Mouse (Mus musculus) ES-CJ7 (cell line): ENCODE results near the gene Trim67.

Experiments
- DNase-seq: peaks from one replicate; pipeline ENCODE4 v3.0.0; 2011; ENCODE audit warnings: low read depth, low spot score

The Trim67 gene

DNA sequence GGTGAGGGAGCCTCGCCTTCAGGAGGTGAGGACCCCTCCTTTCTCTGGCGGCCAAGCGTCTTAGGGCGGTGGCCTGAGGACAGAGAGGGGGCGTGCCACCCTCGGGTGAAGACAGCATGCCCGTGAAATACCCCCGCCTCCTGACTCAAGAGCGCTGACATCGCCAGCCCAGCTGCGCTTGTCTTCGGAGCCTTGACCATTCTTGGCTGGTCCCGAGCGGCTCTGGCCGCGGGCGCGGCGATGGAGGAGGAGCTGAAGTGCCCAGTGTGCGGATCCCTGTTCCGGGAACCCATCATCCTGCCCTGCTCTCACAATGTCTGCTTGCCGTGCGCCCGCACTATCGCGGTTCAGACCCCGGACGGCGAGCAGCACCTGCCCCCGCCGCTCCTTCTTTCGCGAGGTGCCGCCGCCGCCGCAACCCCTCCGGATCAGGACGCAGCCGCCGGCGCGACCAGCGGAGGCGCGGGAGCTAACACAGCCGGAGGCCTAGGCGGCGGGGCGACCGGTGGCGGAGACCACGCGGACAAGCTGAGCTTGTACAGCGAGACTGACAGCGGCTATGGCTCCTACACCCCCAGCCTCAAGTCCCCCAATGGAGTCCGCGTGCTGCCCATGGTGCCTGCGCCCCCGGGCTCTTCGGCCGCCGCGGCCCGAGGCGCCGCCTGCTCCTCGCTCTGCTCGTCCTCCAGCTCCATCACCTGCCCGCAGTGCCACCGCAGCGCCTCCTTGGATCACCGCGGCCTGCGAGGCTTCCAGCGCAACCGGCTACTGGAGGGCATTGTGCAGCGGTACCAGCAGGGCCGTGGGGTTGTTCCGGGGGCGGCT, 981 bp downstream of the Trim67 start:
- DNase-seq, result peak; percentile 32

- DNase-seq, result peak; percentile 82
These were observed 1.5 kb downstream of the Trim67 start for GRCm38 (mm10) chr8:124794486-124794780.

GRCm38 (mm10) chr8:124795781-124796488, 3.0 kb downstream of the Trim67 start:
- no peak for DNase-seq

GRCm38 (mm10) chr8:124800542-124800941, 7.7 kb downstream of the Trim67 start:
- DNase-seq, result no peak

DNA sequence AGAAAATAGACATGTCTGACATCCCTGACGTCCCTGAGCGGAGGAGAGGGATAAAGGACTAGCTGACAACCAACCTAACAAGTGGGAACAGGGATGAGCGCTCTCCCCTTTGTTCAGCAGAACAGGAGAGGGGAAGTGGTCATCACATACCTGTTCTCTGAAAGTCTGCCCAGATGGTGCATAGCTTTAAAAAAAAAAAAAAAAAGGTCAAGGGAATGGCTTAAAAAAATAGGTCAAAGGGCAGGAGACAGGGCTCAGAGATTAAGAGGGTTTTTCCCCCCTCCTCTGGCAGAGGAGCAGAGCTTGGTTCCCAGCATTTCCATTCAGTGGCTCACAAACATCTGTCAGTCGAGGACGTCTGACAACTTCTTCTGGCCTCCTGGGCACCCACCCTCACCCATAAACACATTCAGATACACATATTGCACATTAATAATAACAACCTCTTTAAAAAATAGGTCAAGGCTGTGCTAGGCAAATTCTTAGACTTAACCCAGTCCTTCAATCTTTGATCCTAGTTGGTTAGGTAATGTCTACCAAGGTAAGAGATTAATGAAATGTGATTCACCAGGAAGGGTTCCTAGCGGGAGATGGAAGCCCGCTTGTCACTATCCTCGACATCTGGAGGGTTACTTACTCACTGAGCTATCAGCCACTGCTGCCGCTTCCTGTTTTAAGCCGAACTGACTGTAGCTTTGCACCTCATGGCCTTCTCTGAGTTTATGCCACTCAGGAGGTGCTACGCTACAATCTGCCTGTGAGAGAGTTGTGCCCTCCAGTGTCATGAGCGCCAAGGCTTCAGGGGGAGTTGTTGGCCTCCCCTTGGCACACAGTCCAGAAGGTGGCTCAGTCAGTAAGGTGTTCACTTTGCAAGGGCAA, 11.2 kb downstream of the Trim67 start:
- no peak for DNase-seq

GRCm38 (mm10) chr8:124805990-124806389, 13.1 kb downstream of the Trim67 start:
- no peak for DNase-seq

DNA sequence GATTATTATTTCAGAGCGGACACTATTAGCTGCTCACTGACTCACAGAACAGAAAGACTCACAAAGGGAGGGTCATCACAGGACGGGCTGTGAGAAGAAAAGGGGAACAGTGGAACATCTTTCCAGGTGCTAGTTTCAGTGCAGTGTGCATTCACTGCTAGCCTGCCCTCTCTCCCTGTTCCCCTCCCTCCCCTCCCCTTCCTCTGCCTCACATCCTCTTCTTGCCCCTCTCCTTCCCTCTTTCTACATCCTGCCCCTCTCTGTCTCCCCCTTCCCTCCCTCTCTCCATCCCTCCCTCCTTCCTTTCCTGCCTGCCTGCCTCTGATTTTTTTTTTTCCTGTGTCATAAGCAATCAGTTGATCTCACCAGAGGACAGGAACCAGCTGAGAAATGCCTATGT, 16.5 kb downstream of the Trim67 start:
- DNase-seq, result no peak

DNA sequence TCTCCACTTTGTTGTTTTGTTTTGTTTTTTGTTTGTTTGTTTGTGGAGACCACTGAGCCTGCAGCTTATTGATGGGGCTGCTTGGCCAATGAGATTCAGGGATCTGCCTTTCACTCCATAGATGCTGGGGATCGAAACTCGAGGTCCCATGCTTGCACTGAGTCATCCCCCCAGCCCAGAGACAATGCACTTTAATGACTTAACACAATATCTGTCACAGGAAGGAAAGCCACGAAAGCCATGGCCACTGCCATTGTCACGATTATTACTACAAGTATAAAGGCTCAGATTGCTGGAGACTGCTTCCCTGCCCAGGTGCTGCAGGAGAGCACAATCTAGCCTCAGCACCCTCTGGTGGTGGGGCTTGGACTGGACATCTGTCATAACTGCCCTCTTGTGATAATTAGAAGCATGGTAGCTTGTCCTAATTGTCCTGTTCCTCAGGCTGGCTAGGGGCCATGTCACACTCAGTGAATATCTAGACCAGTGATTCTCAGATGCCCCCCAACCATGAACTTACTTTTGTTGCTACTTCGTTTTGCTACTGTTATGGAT, 17.2 kb downstream of the Trim67 start:
- no peak for DNase-seq

- no peak for DNase-seq
These were observed 17.9 kb downstream of the Trim67 start for GRCm38 (mm10) chr8:124810689-124811394.

- DNase-seq, result no peak
These were observed 20.4 kb downstream of the Trim67 start for GRCm38 (mm10) chr8:124813326-124813725.

- no peak for DNase-seq
These were observed 23.0 kb downstream of the Trim67 start for GRCm38 (mm10) chr8:124815870-124816269.

DNA sequence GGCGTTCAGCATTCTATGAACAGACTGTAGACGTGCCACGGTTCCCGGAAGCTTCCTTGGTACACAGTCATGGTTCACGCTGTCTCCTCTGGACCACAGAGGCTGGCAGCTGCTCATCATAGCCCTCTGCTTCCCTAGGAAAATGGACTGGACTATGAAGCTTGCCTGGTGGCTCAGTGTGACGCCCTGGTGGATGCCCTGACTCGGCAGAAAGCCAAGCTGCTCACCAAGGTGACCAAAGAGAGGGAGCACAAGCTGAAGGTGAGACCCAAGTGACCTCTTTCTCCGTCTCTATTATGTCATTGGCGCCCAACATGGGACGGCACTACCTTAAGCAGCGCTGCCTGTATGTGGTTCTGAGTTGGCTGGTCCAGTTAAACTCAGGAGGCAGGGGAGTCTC, 24.0 kb downstream of the Trim67 start:
- DNase-seq, result no peak

GRCm38 (mm10) chr8:124817361-124817760, 24.5 kb downstream of the Trim67 start:
- no peak for DNase-seq

GRCm38 (mm10) chr8:124819612-124820115, 26.8 kb downstream of the Trim67 start:
- DNase-seq, result no peak

DNA sequence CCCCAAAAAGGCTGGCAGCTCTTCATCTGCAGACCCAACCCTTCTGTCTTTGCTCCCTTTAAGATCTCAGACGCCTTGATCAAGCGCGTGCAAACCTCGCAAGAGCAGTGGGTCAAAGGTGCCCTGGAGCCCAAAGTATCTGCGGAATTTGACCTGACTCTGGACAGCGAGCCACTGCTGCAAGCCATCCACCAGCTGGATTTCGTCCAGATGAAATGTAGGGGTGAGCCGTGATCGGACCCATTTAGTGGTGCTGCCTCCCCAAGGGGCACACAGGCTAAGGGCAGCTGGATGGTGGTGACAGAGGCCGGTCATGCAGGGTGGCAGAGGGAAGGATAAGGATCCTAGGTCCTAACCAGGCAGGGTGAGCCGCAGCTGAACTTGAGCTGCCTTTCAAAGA, 27.2 kb downstream of the Trim67 start:
- no peak for DNase-seq

DNA sequence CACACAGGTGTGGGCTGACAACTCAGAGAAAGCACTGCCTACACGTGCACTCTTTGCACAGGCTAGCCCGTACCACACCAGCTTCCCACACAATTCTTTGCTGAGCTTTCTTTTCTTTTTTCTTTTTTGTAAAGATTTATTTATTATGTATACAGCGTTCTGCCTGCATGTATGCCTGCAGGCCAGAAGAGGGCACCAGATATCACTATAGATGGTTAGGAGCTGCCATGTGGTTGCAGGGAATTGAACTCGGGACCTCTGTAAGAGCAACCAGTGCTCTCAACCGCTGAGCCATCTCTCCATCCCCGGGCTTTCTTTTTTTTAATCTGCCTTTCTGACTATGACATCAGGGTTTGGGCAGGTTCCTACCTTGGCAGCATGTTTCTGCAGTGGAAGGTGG, 30.6 kb downstream of the Trim67 start:
- no peak for DNase-seq

GRCm38 (mm10) chr8:124826658-124827057, 33.8 kb downstream of the Trim67 start:
- DNase-seq, result no peak

DNA sequence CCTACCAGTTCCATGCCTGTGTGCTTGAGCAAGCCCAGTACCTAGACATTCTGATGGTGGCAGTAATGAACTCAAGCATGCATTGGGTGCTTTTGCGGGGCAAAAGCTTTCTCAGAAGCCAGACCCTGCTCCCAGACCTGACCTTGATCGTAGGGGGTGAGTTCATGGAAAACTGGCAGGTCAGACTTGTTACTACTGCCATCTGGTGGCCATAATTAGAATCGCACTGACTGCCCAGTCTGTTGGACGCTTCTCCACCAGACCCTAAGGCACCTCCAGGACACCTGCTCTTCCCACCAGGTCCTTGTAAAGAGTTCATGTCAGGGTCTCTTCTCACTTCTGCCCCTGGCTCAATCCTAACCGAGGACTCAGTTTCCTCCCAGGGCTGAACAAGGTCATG, 34.5 kb downstream of the Trim67 start:
- DNase-seq, result peak; percentile 80

DNA sequence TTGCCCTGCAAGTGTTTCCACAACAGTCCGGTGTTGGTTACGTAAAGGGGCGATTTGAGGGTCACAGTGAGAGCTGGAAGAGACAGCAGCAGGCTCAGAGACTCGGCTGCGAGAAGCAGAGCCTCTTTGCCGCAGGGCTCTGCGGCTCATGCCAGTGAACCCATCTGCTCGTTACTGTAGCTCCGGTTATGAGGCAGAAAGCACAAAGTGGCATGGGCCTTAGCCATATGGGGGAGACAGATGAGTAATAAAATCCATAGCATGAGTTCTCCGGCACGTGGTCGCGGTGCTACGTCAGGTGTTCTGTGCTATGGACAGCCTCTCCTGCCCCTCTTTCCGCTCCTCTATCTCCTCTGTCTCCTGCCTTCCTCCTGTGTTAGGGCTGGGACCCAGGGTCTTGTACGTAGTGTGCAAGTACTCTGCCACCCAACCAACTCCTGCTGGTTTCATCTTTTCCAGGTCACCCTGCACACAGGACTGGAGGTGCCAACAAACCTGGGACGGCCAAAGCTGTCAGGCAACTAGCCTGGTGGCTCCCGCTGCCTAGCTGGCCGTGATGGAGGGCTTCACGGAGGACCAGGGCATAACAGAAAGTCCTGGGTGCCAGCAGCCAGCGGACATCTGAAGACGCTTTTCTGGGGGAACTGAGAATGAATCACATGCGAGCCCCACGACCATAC, 35.8 kb downstream of the Trim67 start:
- DNase-seq, result no peak

DNA sequence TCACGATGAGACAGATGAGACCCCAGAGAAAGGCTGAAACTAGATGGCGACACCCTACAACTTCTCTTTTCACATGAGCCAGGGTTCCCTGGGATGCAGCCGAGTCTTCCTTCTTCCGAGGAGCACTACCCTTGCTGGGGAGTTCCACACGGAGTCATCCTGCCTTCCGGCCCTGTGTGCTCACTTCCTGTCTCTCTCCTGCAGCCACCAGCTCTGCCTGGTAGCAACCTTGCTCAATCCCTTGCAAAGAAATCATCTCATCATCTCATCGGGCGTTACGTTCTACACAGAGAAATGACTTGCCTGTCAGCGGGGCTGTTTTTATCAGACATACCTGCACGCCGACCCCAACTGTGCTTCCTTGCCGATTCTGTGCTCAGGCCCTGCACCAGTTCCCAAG, 37.2 kb downstream of the Trim67 start:
- no peak for DNase-seq

DNA sequence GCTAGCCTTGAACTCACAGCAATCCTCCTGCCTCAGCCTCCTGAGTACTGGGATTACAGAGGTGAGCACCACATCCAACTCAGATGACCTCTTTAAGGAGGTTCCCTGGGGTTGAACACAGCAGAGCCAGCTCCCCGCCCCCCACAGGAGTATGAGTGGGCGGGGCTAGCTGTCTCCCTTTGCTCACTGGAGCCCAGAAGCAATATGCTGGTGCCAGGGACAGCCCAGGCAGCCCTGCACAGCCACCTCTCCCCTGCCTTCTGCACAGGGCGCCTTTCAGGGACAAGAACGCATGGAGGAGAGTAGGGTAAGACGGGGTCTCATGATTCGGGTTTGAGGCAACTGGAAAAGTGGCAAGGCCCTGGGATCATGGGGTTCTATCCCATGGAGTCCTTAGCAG, 38.6 kb downstream of the Trim67 start:
- no peak for DNase-seq
